Mouse (Mus musculus) left cerebral cortex, adult 2 months (tissue): ENCODE measurements around the gene Ispd. TPM values are rescaled to one million over a fixed set of nuclear protein-coding genes. Genes with fewer than 3 reads are reported as not detected.

ENCODE experiments used
- DNase-seq, 2 experiments: peaks; one replicate each; pipeline ENCODE4 v3.0.0; 2021 to 2022; ENCODE audit warnings: low spot score in 2 of 2, mixed read lengths in 1 of 2; ENCODE audit errors: extremely low spot score in 1 of 2
- H3K27ac ChIP-seq: fragments of 200-600 bp; 2 replicates; pipeline ENCODE4 v1.8.1; 2022
- H3K4me3 ChIP-seq: fragments of 200-600 bp; 2 replicates; pipeline ENCODE4 v1.8.1; 2022
- CTCF ChIP-seq: fragments of 200-600 bp; IDR thresholded peaks from 2 replicates; pipeline ENCODE4 v1.8.1; 2022; ENCODE audit warnings: antibody characterized with exemption, mild to moderate bottlenecking, moderate library complexity
- intact Hi-C: fragments of 180-260 bp; cut with DNase I; formaldehyde crosslinking; loops from one replicate; pipeline ENCODE4 v1.15.1; 2025
- total RNA-seq, 2 experiments: library from RNA; stranded (reverse); gene quantifications; 2 replicates each; pipeline ENCODE4 v1.2.3; 2021

Gene Ispd
- total RNA-seq, 2 experiments from 2014 or later, result 10.8 to 10.9 TPM

- TF ChIP-seq CTCF, result no peak
- no peak for DNase-seq
- no peak overlapping the region for H3K4me3 ChIP-seq
- no peak overlapping the region for H3K27ac ChIP-seq
- intact Hi-C loops, result no loop called here
These were observed 92.9 kb downstream of the Ispd start for GRCm38 (mm10) chr12:36474171-36474570.

- intact Hi-C loops, result no loop called here
- DNase-seq, result no peak
- no peak for TF ChIP-seq CTCF
- Histone ChIP-seq H3K4me3 (no peak overlapping the region), H3K27ac (no peak overlapping the region)
These were observed 94.0 kb downstream of the Ispd start for GRCm38 (mm10) chr12:36475269-36475668.

- no peak overlapping the region for H3K4me3 ChIP-seq
- no peak for TF ChIP-seq CTCF
- no peak overlapping the region for H3K27ac ChIP-seq
- intact Hi-C loops, result no loop called here
- no peak for DNase-seq
These were observed 95.2 kb downstream of the Ispd start for GRCm38 (mm10) chr12:36476476-36476875.

GRCm38 (mm10) chr12:36477501-36477900, 96.3 kb downstream of the Ispd start:
- DNase-seq, result no peak
- no peak for TF ChIP-seq CTCF
- H3K27ac ChIP-seq, result no peak overlapping the region
- H3K4me3 ChIP-seq, result no peak overlapping the region
- intact Hi-C loops, result no loop called here

GRCm38 (mm10) chr12:36477926-36478325, 96.7 kb downstream of the Ispd start:
- Histone ChIP-seq H3K27ac (no peak overlapping the region), H3K4me3 (no peak overlapping the region)
- no peak for TF ChIP-seq CTCF
- DNase-seq, result no peak
- intact Hi-C loops, result no loop called here

- no peak for TF ChIP-seq CTCF
- Histone ChIP-seq H3K27ac (no peak overlapping the region), H3K4me3 (no peak overlapping the region)
- intact Hi-C loops, result no loop called here
- no peak for DNase-seq
These were observed 100.5 kb downstream of the Ispd start for GRCm38 (mm10) chr12:36481742-36482141.

- no peak for TF ChIP-seq CTCF
- Histone ChIP-seq H3K27ac (no peak overlapping the region), H3K4me3 (no peak overlapping the region)
- DNase-seq, result no peak
- intact Hi-C loops, result no loop called here
These were observed 102.1 kb downstream of the Ispd start for GRCm38 (mm10) chr12:36483346-36483745.

GRCm38 (mm10) chr12:36497565-36497964, 116.3 kb downstream of the Ispd start:
- Histone ChIP-seq H3K27ac (no peak overlapping the region), H3K4me3 (no peak overlapping the region)
- DNase-seq, result no peak
- no peak for TF ChIP-seq CTCF
- intact Hi-C loops, result no loop called here

- DNase-seq, result no peak
- H3K4me3 ChIP-seq, result no peak overlapping the region
- no peak overlapping the region for H3K27ac ChIP-seq
- TF ChIP-seq CTCF, result no peak
- intact Hi-C loops, result no loop called here
These were observed 126.1 kb downstream of the Ispd start for GRCm38 (mm10) chr12:36507111-36507903.

GRCm38 (mm10) chr12:36509954-36510642, 128.8 kb downstream of the Ispd start:
- H3K4me3 ChIP-seq, result no peak overlapping the region
- H3K27ac ChIP-seq, result no peak overlapping the region
- no peak for TF ChIP-seq CTCF
- intact Hi-C loops, result no loop called here
- no peak for DNase-seq

GRCm38 (mm10) chr12:36521774-36522173, 140.5 kb downstream of the Ispd start:
- intact Hi-C loops, result no loop called here
- no peak for TF ChIP-seq CTCF
- no peak overlapping the region for H3K27ac ChIP-seq
- H3K4me3 ChIP-seq, result no peak overlapping the region
- DNase-seq, result no peak

GRCm38 (mm10) chr12:36523515-36523914, 142.3 kb downstream of the Ispd start:
- intact Hi-C loops, result no loop called here
- Histone ChIP-seq H3K27ac (no peak overlapping the region), H3K4me3 (no peak overlapping the region)
- TF ChIP-seq CTCF, result no peak
- no peak for DNase-seq
